Comparison of ENCODE assay signal across 25 mouse cellular contexts in genomic region chr9:46243584-46243983, GRCm38 (mm10). TPM values are rescaled to one million over a fixed set of nuclear protein-coding genes. Genes with fewer than 3 reads are reported as not detected.
DNase-seq lines count a peak whose midpoint lies in the region; ATAC-seq and TF ChIP-seq lines count a peak whose summit lies in the region.
"Had no signal": no experiment of that assay in that cellular context is flagged by ENCODE, and none has a peak within 500 bp of the region (broad histone marks: within the 10 kb centered on the region; RNA-seq: fewer than 3 reads in every experiment).

No protein-coding gene starts in this region.

- no peak overlapping the region for H3K27ac ChIP-seq in heart, embryonic 12.5 days (ENCODE audit: poor library complexity, severe bottlenecking)
- H3K27ac ChIP-seq in heart, embryonic 16.5 days (ENCODE audit: low read length) = no peak overlapping the region
- H3K27ac ChIP-seq in small intestine, adult 2 months (ENCODE audit: insufficient read depth, low read depth, low read length) = 0 out of 2 replicates have a peak overlapping the region, but pooled peaks have one; percentile 3
- H3K27ac ChIP-seq: embryonic facial prominence, embryonic 12.5 days; forebrain, embryonic 15.5 days; hindbrain, embryonic 13.5 days had no signal

- H3K9ac ChIP-seq in heart, embryonic 12.5 days = no peak overlapping the region
- H3K9ac ChIP-seq in heart, embryonic 16.5 days (ENCODE audit: low read length) = 0 out of 2 replicates have a peak overlapping the region, but pooled peaks have one; percentile 13
- H3K9ac ChIP-seq: embryonic facial prominence, embryonic 12.5 days; forebrain, embryonic 15.5 days; hindbrain, embryonic 13.5 days had no signal

- peak overlapping the region; percentile 18; the same call in 1 of the 2 replicates for H3K4me2 ChIP-seq in heart, embryonic 12.5 days
- H3K4me2 ChIP-seq in heart, embryonic 16.5 days (ENCODE audit: low read depth, low read length) = no peak overlapping the region
- H3K4me2 ChIP-seq: embryonic facial prominence, embryonic 12.5 days; forebrain, embryonic 15.5 days; hindbrain, embryonic 13.5 days had no signal

- intact Hi-C loops in heart, postnatal 25 days (cut with DNase I) = no loop called here
- intact Hi-C loops in heart, postnatal 14 days (cut with DNase I) = loop anchor here (1.0 kb wide), 1 partner anchor 240 kb away; no protein-coding TSS in a partner anchor
- intact Hi-C loops in left cerebral cortex, postnatal 36 days (cut with DNase I) = no loop called here

- no peak overlapping the region for H3K4me3 ChIP-seq in heart, embryonic 12.5 days
- no peak overlapping the region for H3K4me3 ChIP-seq in heart, embryonic 16.5 days (ENCODE audit: low read length)
- H3K4me3 ChIP-seq in small intestine, adult 2 months (ENCODE audit: low read depth, low read length) = peak overlapping the region; percentile 63; the same call in 1 of the 2 replicates
- H3K4me3 ChIP-seq: embryonic facial prominence, embryonic 12.5 days; forebrain, embryonic 15.5 days; hindbrain, embryonic 13.5 days had no signal

- no peak for TF ChIP-seq POLR2A in small intestine, adult 2 months (IDR thresholded peaks at IDR 0.05; ENCODE audit: low read depth, low read length)

- no peaks in the 10 kb centered on the region for H3K9me3 ChIP-seq in heart, embryonic 12.5 days (replicated peaks)
- no peaks in the 10 kb centered on the region for H3K9me3 ChIP-seq in heart, embryonic 16.5 days (replicated peaks; ENCODE audit: control insufficient read depth, low read length)
- H3K9me3 ChIP-seq: embryonic facial prominence, embryonic 12.5 days; forebrain, embryonic 15.5 days; hindbrain, embryonic 13.5 days had no signal

- 27% methylated on average over 8 of the region's 8 CpGs for WGBS in heart, embryonic 12.5 days
- 23% methylated on average over 8 of the region's 8 CpGs for WGBS in heart, embryonic 16.5 days
- WGBS in small intestine, adult 2 months = 56% methylated on average over 8 of the region's 8 CpGs

- TF ChIP-seq CTCF in small intestine, adult 2 months (IDR thresholded peaks at IDR 0.05; ENCODE audit: extremely low read depth, insufficient read length, insufficient replicate concordance, low read depth, low read length) = no peak

- ATAC-seq in heart, embryonic 12.5 days (ENCODE audit: insufficient number of reproducible peaks, low FRiP score) = no peak
- ATAC-seq in heart, embryonic 16.5 days (replicated peaks; ENCODE audit: extremely low read depth, insufficient read depth, low FRiP score) = no peak
- ATAC-seq: activated CD4-positive, CD25-positive, alpha-beta regulatory T cell, adult 4 months; forebrain, embryonic 15.5 days had no signal

- DNase-seq in heart, postnatal 25 days (ENCODE audit: low spot score) = no peak
- DNase-seq in heart, postnatal 14 days = no peak
- DNase-seq in ovary, adult 18-20 months (ENCODE audit: low spot score) = peak; percentile 69
- no peak for DNase-seq in ovary, postnatal 10 days (ENCODE audit: low spot score)
- DNase-seq in left cerebral cortex, postnatal 36 days (ENCODE audit: low spot score in 2 of 2) = no peak
- DNase-seq: adrenal gland, postnatal 14 days; cerebellum, adult 11-12 months; cerebellum, adult 9-10 months; cerebellum, postnatal 25 days; gastrocnemius, postnatal 36 days; heart, adult 11 months; kidney, adult 11 months had no signal

- H3K4me1 ChIP-seq in heart, embryonic 12.5 days (replicated peaks) = peaks cover 17% of the 10 kb centered on the region
- H3K4me1 ChIP-seq in heart, embryonic 16.5 days (ENCODE audit: control insufficient read depth, insufficient read depth, low read length) = peaks cover 5% of the 10 kb centered on the region
- peaks cover 27% of the 10 kb centered on the region; the same call in 1 of the 2 replicates for H3K4me1 ChIP-seq in small intestine, adult 2 months (ENCODE audit: control insufficient read depth, insufficient read depth, insufficient read length, low read length)
- H3K4me1 ChIP-seq: embryonic facial prominence, embryonic 12.5 days; forebrain, embryonic 15.5 days had no signal

- no peaks in the 10 kb centered on the region for H3K36me3 ChIP-seq in heart, embryonic 12.5 days
- H3K36me3 ChIP-seq in heart, embryonic 16.5 days (ENCODE audit: control insufficient read depth, insufficient read depth) = no peaks in the 10 kb centered on the region
- peaks cover 16% of the 10 kb centered on the region for H3K36me3 ChIP-seq in small intestine, adult 2 months (ENCODE audit: control insufficient read depth, insufficient read depth, low read length)
- H3K36me3 ChIP-seq: embryonic facial prominence, embryonic 12.5 days; forebrain, embryonic 15.5 days; hindbrain, embryonic 13.5 days had no signal

- no peaks in the 10 kb centered on the region; the same call in 1 of the 2 replicates for H3K27me3 ChIP-seq in heart, embryonic 12.5 days (replicated peaks)
- H3K27me3 ChIP-seq in heart, embryonic 16.5 days (ENCODE audit: control insufficient read depth, insufficient read depth, low read length) = no peaks in the 10 kb centered on the region
- H3K27me3 ChIP-seq in small intestine, adult 2 months (ENCODE audit: control insufficient read depth, insufficient read depth, low read length) = no peaks in the 10 kb centered on the region
- H3K27me3 ChIP-seq: embryonic facial prominence, embryonic 12.5 days had no signal

RNA-seq across cellular contexts. Expression of gene Apoa4, which starts 3.1 kb away (rescaled TPM):
- polyA plus RNA-seq in heart, embryonic 12.5 days (2016; fragmentation: Nextera tagmentation; extraction: Ambion mirVana) = 0.74 and 1.3 TPM in 2 replicates
- not detected for total RNA-seq in heart, postnatal 25 days (2021)
- polyA plus RNA-seq in heart, embryonic 16.5 days (2015; fragmentation: Nextera tagmentation; extraction: Ambion mirVana) = 1.3 TPM in 1 of 2 replicates, not detected in the other
- under 1 TPM in 1 of 2 experiments, not detected in 1; 0.12 TPM for total RNA-seq in heart, postnatal 14 days (2021)
- polyA plus RNA-seq in small intestine, adult 2 months (2012; rRNA removed) = 2,388 and 5,196 TPM in 2 replicates
- total RNA-seq in left cerebral cortex, postnatal 36 days (2021) = not detected
- total RNA-seq: gastrocnemius, adult 8-10 months; gastrocnemius, postnatal 36 days; hematopoietic stem cell, adult 5-6 weeks; MEL had no signal
- polyA plus RNA-seq: activated CD4-positive, CD25-positive, alpha-beta regulatory T cell, adult 4 months; C2C12; embryonic facial prominence, embryonic 12.5 days; forebrain, embryonic 11.5 days; forebrain, embryonic 15.5 days; hindbrain, embryonic 13.5 days had no signal

RNA-seq across cellular contexts. Expression of gene Apoc3, which starts 8.1 kb away (rescaled TPM):
- not detected in 2 replicates for polyA plus RNA-seq in heart, embryonic 12.5 days (2016; fragmentation: Nextera tagmentation; extraction: Ambion mirVana)
- total RNA-seq in heart, postnatal 25 days (2021) = not detected
- polyA plus RNA-seq in heart, embryonic 16.5 days (2015; fragmentation: Nextera tagmentation; extraction: Ambion mirVana) = 0.89 TPM in 1 of 2 replicates, not detected in the other
- not detected for total RNA-seq in heart, postnatal 14 days (2021)
- 1,107 and 4,906 TPM in 2 replicates for polyA plus RNA-seq in small intestine, adult 2 months (2012; rRNA removed)
- 1 to 10 TPM in 1 of 2 experiments, not detected in 1; 1.4 TPM for total RNA-seq in left cerebral cortex, postnatal 36 days (2021)
- total RNA-seq: hematopoietic stem cell, adult 5-6 weeks; MEL had no signal
- polyA plus RNA-seq: activated CD4-positive, CD25-positive, alpha-beta regulatory T cell, adult 4 months; C2C12; embryonic facial prominence, embryonic 12.5 days; forebrain, embryonic 11.5 days; forebrain, embryonic 15.5 days; hindbrain, embryonic 13.5 days had no signal

RNA-seq across cellular contexts. Expression of gene Apoa1, which starts 15.2 kb away (rescaled TPM):
- polyA plus RNA-seq in heart, embryonic 12.5 days (2016; fragmentation: Nextera tagmentation; extraction: Ambion mirVana) = 8.2 and 24.9 TPM in 2 replicates
- not detected for total RNA-seq in heart, postnatal 25 days (2021)
- polyA plus RNA-seq in heart, embryonic 16.5 days (2015; fragmentation: Nextera tagmentation; extraction: Ambion mirVana) = 5.8 and 20.1 TPM in 2 replicates
- under 1 TPM in 1 of 2 experiments, not detected in 1; 0.29 TPM for total RNA-seq in heart, postnatal 14 days (2021)
- 3,178 and 15,923 TPM in 2 replicates for polyA plus RNA-seq in small intestine, adult 2 months (2012; rRNA removed)
- under 1 TPM; 0.42 to 0.79 TPM for total RNA-seq in left cerebral cortex, postnatal 36 days (2021)
- total RNA-seq: hematopoietic stem cell, adult 5-6 weeks had no signal
- polyA plus RNA-seq: activated CD4-positive, CD25-positive, alpha-beta regulatory T cell, adult 4 months; C2C12 had no signal

RNA-seq across cellular contexts. Expression of gene Apoa5, which starts 24.8 kb away (rescaled TPM):
- polyA plus RNA-seq in heart, embryonic 12.5 days (2016; fragmentation: Nextera tagmentation; extraction: Ambion mirVana) = not detected in 2 replicates
- not detected for total RNA-seq in heart, postnatal 25 days (2021)
- polyA plus RNA-seq in heart, embryonic 16.5 days (2015; fragmentation: Nextera tagmentation; extraction: Ambion mirVana) = not detected in 2 replicates
- not detected for total RNA-seq in heart, postnatal 14 days (2021)
- polyA plus RNA-seq in small intestine, adult 2 months (2012; rRNA removed) = 0.88 and 1.1 TPM in 2 replicates
- not detected for total RNA-seq in left cerebral cortex, postnatal 36 days (2021)
- total RNA-seq: hematopoietic stem cell, adult 5-6 weeks; MEL had no signal
- polyA plus RNA-seq: activated CD4-positive, CD25-positive, alpha-beta regulatory T cell, adult 4 months; C2C12; cortical plate, adult 2 months; embryonic facial prominence, embryonic 12.5 days; forebrain, embryonic 11.5 days; forebrain, embryonic 15.5 days; hindbrain, embryonic 13.5 days had no signal

RNA-seq across cellular contexts. Expression of gene Zpr1, which starts 29.3 kb away (rescaled TPM):
- 34.1 and 36.8 TPM in 2 replicates for polyA plus RNA-seq in heart, embryonic 12.5 days (2016; fragmentation: Nextera tagmentation; extraction: Ambion mirVana)
- total RNA-seq in heart, postnatal 25 days (2021) = 10 to 100 TPM; 18.5 to 19.4 TPM
- polyA plus RNA-seq in heart, embryonic 16.5 days (2015; fragmentation: Nextera tagmentation; extraction: Ambion mirVana) = 36.7 and 39.5 TPM in 2 replicates
- 10 to 100 TPM; 18.7 to 19.1 TPM for total RNA-seq in heart, postnatal 14 days (2021)
- polyA plus RNA-seq in small intestine, adult 2 months (2012; rRNA removed) = 6.4 and 11.2 TPM in 2 replicates
- 10 to 100 TPM; 38.8 to 44.1 TPM for total RNA-seq in left cerebral cortex, postnatal 36 days (2021)
